In the genomic region with DNA sequence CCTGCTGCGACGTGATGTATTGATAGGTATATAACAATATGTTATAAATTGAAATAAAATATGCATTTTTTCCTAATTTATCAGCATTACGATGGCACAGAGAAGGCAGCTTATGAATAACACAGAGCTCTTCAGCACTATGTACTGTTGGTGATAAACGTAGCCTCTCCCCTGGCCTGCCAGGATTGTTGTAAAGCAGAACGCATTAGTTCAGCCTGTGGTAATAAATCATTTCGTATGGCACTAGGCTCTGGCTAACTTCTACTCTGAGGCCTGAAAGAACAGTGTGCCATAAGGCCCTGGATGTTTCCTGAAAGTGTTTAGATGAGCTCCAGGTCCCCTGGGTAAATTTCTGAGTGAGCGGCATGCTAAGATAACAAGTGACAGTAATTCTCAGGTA, we compare ENCODE assay signal across 18 mouse cellular contexts. TPM values are rescaled to one million over a fixed set of nuclear protein-coding genes. Genes with fewer than 3 reads are reported as not detected.
"Had no signal": no experiment of that assay in that cellular context is flagged by ENCODE, and none has a peak within 500 bp of the region (broad histone marks: within the 10 kb centered on the region; RNA-seq: fewer than 3 reads in every experiment).

No protein-coding gene starts in this region.

- H3K9ac ChIP-seq: limb, embryonic 13.5 days; liver, embryonic 14.5 days; midbrain, embryonic 12.5 days had no signal

- H3K36me3 ChIP-seq: limb, embryonic 13.5 days; midbrain, embryonic 12.5 days had no signal

- H3K27ac ChIP-seq: layer of hippocampus, adult 2 months; limb, embryonic 13.5 days; liver, embryonic 14.5 days; midbrain, embryonic 12.5 days had no signal

- H3K9me3 ChIP-seq: limb, embryonic 13.5 days; midbrain, embryonic 12.5 days had no signal

- H3K4me3 ChIP-seq: layer of hippocampus, adult 2 months; limb, embryonic 13.5 days; midbrain, embryonic 12.5 days; myocyte had no signal

- H3K4me2 ChIP-seq: limb, embryonic 13.5 days; midbrain, embryonic 12.5 days had no signal

- H3K4me1 ChIP-seq: limb, embryonic 13.5 days; midbrain, embryonic 12.5 days had no signal

- DNase-seq: kidney, adult 18-20 months; kidney, postnatal 10 days; kidney, postnatal 4 days; lung, adult 18-20 months; lung, postnatal 36 days; retina, postnatal 1 day; right cerebral cortex, postnatal 4 days; spleen, adult 18-20 months; thymus, adult 18-20 months; thymus, postnatal 25 days had no signal

- H3K27me3 ChIP-seq: limb, embryonic 13.5 days; midbrain, embryonic 12.5 days had no signal

RNA-seq across cellular contexts. Expression of gene Pdzrn4, which starts 55.9 kb away (rescaled TPM):
- total RNA-seq: liver, adult 2 months; megakaryocyte progenitor cell, adult 5-6 weeks; neutrophil, adult 5-6 weeks had no signal
- polyA plus RNA-seq: liver, adult 2 months; liver, embryonic 14.5 days had no signal
